Mouse (Mus musculus) liver, postnatal 0 days (tissue): Measurements from ENCODE around the gene Kcnq2. TPM values are rescaled to one million over a fixed set of nuclear protein-coding genes. Genes with fewer than 3 reads are reported as not detected.

Experiments used
- ATAC-seq: fragments of 200-750 bp; cut with Nextera tagmentation; 2 replicates; pipeline ENCODE4 v1.8.0; 2017; ENCODE audit warnings: mild to moderate bottlenecking, moderate library complexity
- DNase-seq: peaks from one replicate; pipeline ENCODE4 v3.0.0-alpha.2; 2016
- H3K27ac ChIP-seq: fragments of 300-500 bp; sonication (generic); 2 replicates; pipeline ENCODE4 v1.5.1; 2014; ENCODE audit warnings: antibody characterized with exemption, moderate library complexity, mild to moderate bottlenecking, low read depth
- H3K27me3 ChIP-seq: fragments of 300-500 bp; sonication (generic); 2 replicates; pipeline ENCODE4 v1.6.1; 2014; ENCODE audit warnings: low read length, control low read depth, mixed read lengths; ENCODE audit not compliant: insufficient read depth
- H3K36me3 ChIP-seq: fragments of 300-500 bp; sonication (generic); replicated peaks from 2 replicates; pipeline ENCODE4 v1.6.1; 2014; ENCODE audit warnings: mild to moderate bottlenecking, control low read depth, low read length, moderate library complexity, mixed read lengths; ENCODE audit not compliant: insufficient read depth
- H3K4me1 ChIP-seq: fragments of 300-500 bp; sonication (generic); 2 replicates; pipeline ENCODE4 v1.6.1; 2014; ENCODE audit warnings: antibody characterized with exemption, mild to moderate bottlenecking, control low read depth; ENCODE audit not compliant: insufficient read depth
- H3K4me2 ChIP-seq: fragments of 300-500 bp; sonication (generic); 2 replicates; pipeline ENCODE4 v1.6.1; 2014; ENCODE audit warnings: low read depth, mild to moderate bottlenecking, low read length, moderate library complexity, mixed read lengths
- H3K4me3 ChIP-seq: fragments of 300-500 bp; sonication (generic); 2 replicates; pipeline ENCODE4 v1.5.1; 2014; ENCODE audit warnings: low read depth, low read length
- H3K9ac ChIP-seq: fragments of 300-500 bp; sonication (generic); replicated peaks from 2 replicates; pipeline ENCODE4 v1.6.1; 2014; ENCODE audit warnings: mild to moderate bottlenecking, moderate library complexity
- H3K9me3 ChIP-seq: fragments of 300-500 bp; sonication (generic); 2 replicates; pipeline ENCODE4 v1.6.1; 2016; ENCODE audit warnings: mild to moderate bottlenecking, control low read depth, low read length, mixed read lengths
- CTCF ChIP-seq: sonication (generic); IDR thresholded peaks from 2 replicates; pipeline ENCODE4 v1.5.1; 2016; ENCODE audit warnings: antibody characterized with exemption, low read depth
- EP300 ChIP-seq: IDR thresholded peaks from 2 replicates; pipeline ENCODE4 v1.6.1; 2016; ENCODE audit warnings: antibody characterized with exemption, low read depth, mild to moderate bottlenecking
- WGBS: fragments of 180-500 bp; shearing (Covaris S2); extraction: QIAGEN DNeasy Blood & Tissue Kit; methylation state at CpG from one replicate; pipeline ENCODE4 v1.1.7; 2014; ENCODE audit not compliant: insufficient replicate concordance; 5-methylcytosine and 5-hydroxymethylcytosine counted together
- polyA plus RNA-seq: library from polyadenylated mRNA; unstranded; fragments of >200 nt; fragmentation: Nextera tagmentation; extraction: Ambion mirVana; gene quantifications from 2 replicates; pipeline ENCODE4 v1.2.1, GENCODE M21; 2015

Kcnq2 gene
- polyA plus RNA-seq, 1 experiment from 2014 or later = not detected

- peaks cover 50% of the 10 kb centered on the region for H3K27me3 ChIP-seq
- no peak for TF ChIP-seq EP300
- no peak for TF ChIP-seq CTCF
- WGBS = 89% methylated on average over 17 of the region's 17 CpGs
- H3K9ac ChIP-seq = no peak overlapping the region
- no peaks in the 10 kb centered on the region for H3K9me3 ChIP-seq
- H3K27ac ChIP-seq = no peak overlapping the region
- DNase-seq = no peak
- ATAC-seq = no peak
- H3K4me3 ChIP-seq = no peak overlapping the region
- no peak overlapping the region for H3K4me2 ChIP-seq
- H3K36me3 ChIP-seq = no peaks in the 10 kb centered on the region
- no peaks in the 10 kb centered on the region for H3K4me1 ChIP-seq
These were observed 17.6 kb upstream of the Kcnq2 start for GRCm38 (mm10) chr2:181152701-181153100.

GRCm38 (mm10) chr2:181150281-181150680 is 15.2 kb upstream of the Kcnq2 start:
- 60% methylated on average over 6 of the region's 6 CpGs for WGBS
- peaks cover 43% of the 10 kb centered on the region for H3K27me3 ChIP-seq

GRCm38 (mm10) chr2:181148318-181148955 is 13.3 kb upstream of the Kcnq2 start:
- no peak for DNase-seq
- TF ChIP-seq CTCF (no peak), EP300 (no peak)
- ATAC-seq = no peak
- H3K27ac ChIP-seq = no peak overlapping the region
- 0 out of 2 replicates have a peak overlapping the region, but pooled peaks have one; percentile 32 for H3K4me3 ChIP-seq
- no peaks in the 10 kb centered on the region for H3K9me3 ChIP-seq
- peaks cover 43% of the 10 kb centered on the region for H3K27me3 ChIP-seq
- peak overlapping the region; percentile 67 for H3K4me2 ChIP-seq
- no peak overlapping the region for H3K9ac ChIP-seq
- H3K4me1 ChIP-seq = no peaks in the 10 kb centered on the region
- no peaks in the 10 kb centered on the region for H3K36me3 ChIP-seq
- WGBS = 15% methylated on average over 19 of the region's 31 CpGs

More at GRCm38 (mm10) chr2:181150281-181150680, 15.2 kb upstream of the Kcnq2 start:
- TF ChIP-seq CTCF (no peak), EP300 (no peak)
- H3K4me3 ChIP-seq = no peak overlapping the region
- no peaks in the 10 kb centered on the region for H3K4me1 ChIP-seq
- H3K9ac ChIP-seq = no peak overlapping the region
- H3K27ac ChIP-seq = no peak overlapping the region
- H3K9me3 ChIP-seq = no peaks in the 10 kb centered on the region
- H3K36me3 ChIP-seq = no peaks in the 10 kb centered on the region
- no peak overlapping the region for H3K4me2 ChIP-seq
- DNase-seq (no peak), ATAC-seq (no peak)

- H3K27ac ChIP-seq = no peak overlapping the region
- no peaks in the 10 kb centered on the region for H3K4me1 ChIP-seq
- H3K36me3 ChIP-seq = no peaks in the 10 kb centered on the region
- TF ChIP-seq CTCF (no peak), EP300 (no peak)
- peaks cover 46% of the 10 kb centered on the region for H3K27me3 ChIP-seq
- ATAC-seq = no peak
- 2% methylated on average over 53 of the region's 61 CpGs for WGBS
- H3K4me3 ChIP-seq = peak overlapping the region; percentile 32; the same call in 1 of the 2 replicates
- H3K9me3 ChIP-seq = no peaks in the 10 kb centered on the region
- H3K9ac ChIP-seq = no peak overlapping the region
- no peak for DNase-seq
- H3K4me2 ChIP-seq = peak overlapping the region; percentile 67
These were observed 12.6 kb upstream of the Kcnq2 start for GRCm38 (mm10) chr2:181147546-181148317.

DNA sequence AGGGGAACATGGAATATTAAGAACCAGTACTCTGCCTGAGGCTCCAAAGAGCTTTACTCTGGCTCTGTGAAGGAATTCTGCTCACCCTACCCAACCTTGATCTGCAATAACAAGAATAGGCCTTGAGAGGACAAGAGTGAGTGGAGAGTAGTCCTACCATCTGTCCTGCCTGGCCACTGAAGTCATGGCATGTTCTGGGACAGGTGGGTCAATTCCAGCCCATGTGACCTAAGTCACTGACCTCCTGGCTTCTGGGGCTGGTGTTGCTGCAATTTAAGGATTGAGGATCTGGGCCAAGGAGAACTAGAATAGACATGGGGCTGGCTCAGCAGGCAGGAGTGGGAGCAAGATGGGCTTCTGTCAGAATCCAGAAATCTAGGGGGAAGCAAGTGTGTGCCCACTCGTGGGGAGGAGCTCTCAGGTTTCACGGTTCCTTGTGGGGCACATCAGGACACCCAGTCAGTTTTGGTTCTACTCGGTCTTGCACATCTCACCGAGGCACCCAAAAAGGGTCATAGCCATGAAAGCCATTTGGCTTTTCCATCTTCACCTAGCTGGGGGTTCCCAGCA is 12.0 kb upstream of the Kcnq2 start:
- Histone ChIP-seq H3K36me3 (no peaks in the 10 kb centered on the region), H3K4me2 (no peak overlapping the region), H3K4me1 (no peaks in the 10 kb centered on the region), H3K27ac (no peak overlapping the region), H3K4me3 (no peak overlapping the region), H3K9ac (no peak overlapping the region), H3K9me3 (no peaks in the 10 kb centered on the region), H3K27me3 (peaks cover 48% of the 10 kb centered on the region)
- no peak for ATAC-seq
- no peak for TF ChIP-seq CTCF
- 47% methylated on average over 4 of the region's 4 CpGs for WGBS
- no peak for DNase-seq

DNA sequence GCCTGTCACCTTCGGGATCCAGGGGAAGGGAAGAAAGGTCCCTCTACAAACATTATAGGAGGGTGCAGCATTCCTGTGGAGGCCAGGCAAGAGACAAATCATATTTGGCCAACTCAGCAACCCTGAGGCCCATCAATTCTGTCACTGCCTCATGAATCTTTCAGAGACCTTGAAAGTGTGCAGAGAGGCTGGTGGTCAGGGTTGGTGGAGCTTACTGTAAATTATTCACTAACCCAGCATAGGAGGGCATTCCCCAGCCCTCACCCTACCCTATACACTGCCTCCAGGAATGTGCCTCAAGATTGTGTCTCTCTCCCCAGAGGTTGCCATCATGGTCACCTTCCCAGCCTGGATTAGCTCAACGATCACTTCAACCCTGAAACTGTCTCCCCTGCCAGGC is 9.6 kb upstream of the Kcnq2 start:
- H3K36me3 ChIP-seq = no peaks in the 10 kb centered on the region
- H3K9ac ChIP-seq = no peak overlapping the region
- no peak overlapping the region for H3K27ac ChIP-seq
- no peaks in the 10 kb centered on the region for H3K9me3 ChIP-seq
- no peak for TF ChIP-seq CTCF
- TF ChIP-seq EP300 = no peak
- H3K4me2 ChIP-seq = no peak overlapping the region
- peaks cover 37% of the 10 kb centered on the region for H3K27me3 ChIP-seq
- DNase-seq (no peak), ATAC-seq (no peak)
- no peak overlapping the region for H3K4me3 ChIP-seq
- 69% methylated on average over 2 of the region's 2 CpGs for WGBS
- H3K4me1 ChIP-seq = no peaks in the 10 kb centered on the region
